Mouse (Mus musculus): ENCODE results near the gene Acot5. TPM values are rescaled to one million over a fixed set of nuclear protein-coding genes. Genes with fewer than 3 reads are reported as not detected.

The Acot5 gene
- not detected for polyA plus RNA-seq (2017; shearing (Covaris generic))

GRCm38 (mm10) chr12:84068986-84069385, at the start of gene Acot5:
Gene Acot5, plus strand, starts transcription at chr12:84069325.

GRCm38 (mm10) chr12:84038241-84038640, 30.9 kb upstream of the Acot5 start, which contains the start of gene Acot4:
Gene Acot4, plus strand, starts transcription at chr12:84038379.

GRCm38 (mm10) chr12:84038691-84039111, 30.4 kb upstream of the Acot5 start, which contains the start of gene Gm49366:
Gene Gm49366, plus strand, starts transcription at chr12:84038935.

GRCm38 (mm10) chr12:84051937-84052474, 17.1 kb upstream of the Acot5 start, which contains the start of gene Acot3:
Gene Acot3, plus strand, starts transcription at chr12:84052144.

GRCm38 (mm10) chr12:84100604-84101492, 31.7 kb downstream of the Acot5 start, which contains the start of gene Acot6:
Gene Acot6, plus strand, starts transcription at chr12:84100654.

GRCm38 (mm10) chr12:84114153-84114994, 45.2 kb downstream of the Acot5 start, which contains the start of gene Dnal1:
Gene Dnal1, plus strand, starts transcription at chr12:84114366.

Other genes with a start within 250 kb of the Acot5 start
- 43.1 TPM for gene Numb, start 147.4 kb upstream of the Acot5 start, polyA plus RNA-seq (2017; shearing (Covaris generic))
- gene Riox1, start 118.7 kb upstream of the Acot5 start, polyA plus RNA-seq (2017; shearing (Covaris generic)): 31.7 TPM
- gene Heatr4, start 84.5 kb upstream of the Acot5 start, polyA plus RNA-seq (2017; shearing (Covaris generic)): not detected
- 5.8 TPM for gene Acot2, start 81.5 kb upstream of the Acot5 start, polyA plus RNA-seq (2017; shearing (Covaris generic))
- not detected for gene Acot1, start 59.8 kb upstream of the Acot5 start, polyA plus RNA-seq (2017; shearing (Covaris generic))
- gene Acot4, start 30.9 kb upstream of the Acot5 start, polyA plus RNA-seq (2017; shearing (Covaris generic)): 0.12 TPM
- gene Gm49366, start 30.4 kb upstream of the Acot5 start, polyA plus RNA-seq (2017; shearing (Covaris generic)): not detected
- not detected for gene Acot3, start 17.2 kb upstream of the Acot5 start, polyA plus RNA-seq (2017; shearing (Covaris generic))
- 4.3 TPM for gene Acot6, start 31.3 kb downstream of the Acot5 start, polyA plus RNA-seq (2017; shearing (Covaris generic))
- 0.37 TPM for gene Dnal1, start 45.0 kb downstream of the Acot5 start, polyA plus RNA-seq (2017; shearing (Covaris generic))
- gene Pnma1, start 79.2 kb downstream of the Acot5 start, polyA plus RNA-seq (2017; shearing (Covaris generic)): 0.14 TPM
- gene Elmsan1, start 149.6 kb downstream of the Acot5 start, polyA plus RNA-seq (2017; shearing (Covaris generic)): 23.7 TPM
- gene Ptgr2, start 215.9 kb downstream of the Acot5 start, polyA plus RNA-seq (2017; shearing (Covaris generic)): 33.3 TPM
- 61.4 TPM for gene Zfp410, start 247.5 kb downstream of the Acot5 start, polyA plus RNA-seq (2017; shearing (Covaris generic))

Data from CD4-positive, CD25-positive, alpha-beta regulatory T cell (primary cell).